Mouse (Mus musculus): Measurements from ENCODE around the gene Cpne6. TPM values are rescaled to one million over a fixed set of nuclear protein-coding genes. Genes with fewer than 3 reads are reported as not detected.

The Cpne6 gene
- total and polyA plus RNA-seq, 3 experiments = not detected

DNA sequence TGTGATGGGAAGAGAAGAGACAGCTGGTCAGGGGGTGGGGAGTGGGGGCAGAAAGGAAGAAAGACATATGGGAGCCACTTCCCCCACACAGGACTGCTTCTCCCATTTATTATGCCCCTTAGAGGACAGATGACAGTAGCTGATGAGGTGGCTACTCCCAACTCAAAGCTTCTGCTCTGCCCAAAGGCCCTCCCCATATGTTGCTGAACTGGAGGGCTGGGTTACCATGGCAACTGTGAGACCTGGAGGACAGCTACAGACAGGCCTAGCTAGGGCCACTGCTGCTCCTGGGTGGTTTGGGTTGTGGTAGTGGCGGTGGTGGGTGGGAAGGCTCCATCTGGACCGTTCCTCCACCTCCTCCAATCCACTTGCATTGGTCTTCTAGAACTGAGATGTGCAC is 8.7 kb downstream of the Cpne6 start:
- Histone ChIP-seq H3K79me2 (ENCODE audit: control insufficient read depth, insufficient read depth, low read length, poor library complexity) (no peaks in the 10 kb centered on the region), H3K9me3 (replicated peaks; ENCODE audit: insufficient read depth, low read length) (no peaks in the 10 kb centered on the region), H3K9ac (ENCODE audit: control insufficient read depth, low read depth, low read length, poor library complexity, severe bottlenecking) (no peak overlapping the region), H3K27me3 (ENCODE audit: control insufficient read depth in 1 of 2, insufficient read depth in 2 of 2, low read length in 2 of 2) (peaks cover 11 to 17% of the 10 kb centered on the region in 2 experiments), H3K36me3 (ENCODE audit: control insufficient read depth in 1 of 2, insufficient read depth in 2 of 2, low read length in 2 of 2) (no peaks in the 10 kb centered on the region), H3K27ac (ENCODE audit: control insufficient read depth, low read depth, low read length) (no peak overlapping the region), H3K4me3 (ENCODE audit: control insufficient read depth in 1 of 2, insufficient read depth in 1 of 2, low read depth in 2 of 2, low read length in 2 of 2) (no peak overlapping the region), H3K4me1 (ENCODE audit: control insufficient read depth in 1 of 2, insufficient read depth in 2 of 2, low read length in 2 of 2) (no peaks in the 10 kb centered on the region)
- DNase-seq (ENCODE audit: low read depth, low spot score) = no peak
- no peak for TF ChIP-seq RCOR1 (IDR thresholded peaks at IDR 0.05; ENCODE audit: low read depth, low read length)
- TF ChIP-seq SMC3 (IDR thresholded peaks at IDR 0.05; ENCODE audit: low read depth, low read length) = no peak
- no peak for TF ChIP-seq POLR2AphosphoS2 (IDR thresholded peaks at IDR 0.05; ENCODE audit: low read length)
- TF ChIP-seq ZKSCAN1 (IDR thresholded peaks at IDR 0.05; ENCODE audit: low read depth, low read length) = no peak
- no peak for TF ChIP-seq TBP (IDR thresholded peaks at IDR 0.05; ENCODE audit: low read depth, low read length)
- TF ChIP-seq ZNF384 (IDR thresholded peaks at IDR 0.05; ENCODE audit: low read depth, low read length) = no peak
- no peak for TF ChIP-seq POLR2AphosphoS5 (IDR thresholded peaks at IDR 0.05; ENCODE audit: borderline replicate concordance, low read depth, low read length)
- TF ChIP-seq MYB (IDR thresholded peaks at IDR 0.05; ENCODE audit: low read depth, low read length) = no peak
- no peak for TF ChIP-seq KAT2A (conservative IDR thresholded peaks at IDR 0.05; ENCODE audit: low read depth, low read length)
- TF ChIP-seq TAL1 (IDR thresholded peaks at IDR 0.05; ENCODE audit: low read length) = no peak
- no peak for TF ChIP-seq E2F4 (IDR thresholded peaks at IDR 0.05; ENCODE audit: borderline replicate concordance, low read depth, low read length)
- TF ChIP-seq ZMIZ1 (IDR thresholded peaks at IDR 0.05; ENCODE audit: low read depth, low read length) = no peak
- TF ChIP-seq ZC3H11A (IDR thresholded peaks at IDR 0.05; ENCODE audit: low read depth, low read length) = no peak
- TF ChIP-seq BHLHE40 (IDR thresholded peaks at IDR 0.05; ENCODE audit: borderline replicate concordance, low read depth, low read length) = no peak
- no peak for TF ChIP-seq MXI1 (IDR thresholded peaks at IDR 0.05; ENCODE audit: low read depth, low read length)
- no peak for TF ChIP-seq MAFK (IDR thresholded peaks at IDR 0.05; ENCODE audit: borderline replicate concordance, low read depth, low read length)
- TF ChIP-seq CTCF (IDR thresholded peaks at IDR 0.05 in 2 of 3, conservative IDR thresholded peaks at IDR 0.05 in 1 of 3; ENCODE audit: control insufficient read depth in 1 of 3, insufficient read depth in 1 of 3, low read depth in 2 of 3, low read length in 3 of 3, poor library complexity in 1 of 3, severe bottlenecking in 1 of 3) = no peak
- TF ChIP-seq MYC (IDR thresholded peaks at IDR 0.05; ENCODE audit: low read depth, low read length) = no peak

DNA sequence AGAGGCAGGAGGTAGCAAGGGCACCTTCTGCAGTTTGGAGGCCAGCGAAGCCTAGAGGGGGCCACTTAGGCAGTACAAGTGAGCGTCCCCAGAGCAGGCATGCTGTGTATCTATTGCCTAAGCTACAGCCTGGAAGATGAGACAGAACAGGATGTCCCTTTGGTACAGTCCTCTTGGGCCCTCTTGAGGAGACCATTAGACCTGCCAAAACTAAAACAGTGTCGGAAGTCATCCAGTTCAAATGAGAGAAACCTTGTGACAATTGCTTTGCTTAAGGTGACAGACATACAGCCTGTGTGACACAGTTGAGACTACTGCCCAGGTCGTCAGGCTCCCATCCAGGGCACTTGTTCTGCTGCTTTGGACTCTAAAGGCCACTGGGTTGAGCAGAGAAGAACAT is 9.4 kb downstream of the Cpne6 start:
- no peaks in the 10 kb centered on the region for H3K36me3 ChIP-seq (ENCODE audit: control insufficient read depth in 1 of 2, insufficient read depth in 2 of 2, low read length in 2 of 2)
- no peak for TF ChIP-seq ZMIZ1 (IDR thresholded peaks at IDR 0.05; ENCODE audit: low read depth, low read length)
- TF ChIP-seq BHLHE40 (IDR thresholded peaks at IDR 0.05; ENCODE audit: borderline replicate concordance, low read depth, low read length) = no peak
- no peak for TF ChIP-seq MAZ (IDR thresholded peaks at IDR 0.05; ENCODE audit: low read depth, low read length)
- TF ChIP-seq CHD2 (IDR thresholded peaks at IDR 0.05; ENCODE audit: low read length) = no peak
- H3K9ac ChIP-seq (ENCODE audit: control insufficient read depth, low read depth, low read length, poor library complexity, severe bottlenecking) = no peak overlapping the region
- no peaks in the 10 kb centered on the region for H3K4me1 ChIP-seq (ENCODE audit: control insufficient read depth in 1 of 2, insufficient read depth in 2 of 2, low read length in 2 of 2)
- H3K27me3 ChIP-seq (ENCODE audit: control insufficient read depth in 1 of 2, insufficient read depth in 2 of 2, low read length in 2 of 2) = peaks cover 11 to 17% of the 10 kb centered on the region in 2 experiments
- H3K9me3 ChIP-seq (replicated peaks; ENCODE audit: insufficient read depth, low read length) = no peaks in the 10 kb centered on the region
- no peak for DNase-seq (ENCODE audit: low read depth, low spot score)
- no peaks in the 10 kb centered on the region for H3K79me2 ChIP-seq (ENCODE audit: control insufficient read depth, insufficient read depth, low read length, poor library complexity)
- no peak overlapping the region for H3K4me3 ChIP-seq (ENCODE audit: control insufficient read depth in 1 of 2, insufficient read depth in 1 of 2, low read depth in 2 of 2, low read length in 2 of 2)
- H3K27ac ChIP-seq (ENCODE audit: control insufficient read depth, low read depth, low read length) = no peak overlapping the region
